Mouse (Mus musculus): Measurements from ENCODE around the gene Susd4.
A peak's percentile ranks its signal among the peaks of the same experiment; 100 is the strongest.

Gene Susd4

DNA sequence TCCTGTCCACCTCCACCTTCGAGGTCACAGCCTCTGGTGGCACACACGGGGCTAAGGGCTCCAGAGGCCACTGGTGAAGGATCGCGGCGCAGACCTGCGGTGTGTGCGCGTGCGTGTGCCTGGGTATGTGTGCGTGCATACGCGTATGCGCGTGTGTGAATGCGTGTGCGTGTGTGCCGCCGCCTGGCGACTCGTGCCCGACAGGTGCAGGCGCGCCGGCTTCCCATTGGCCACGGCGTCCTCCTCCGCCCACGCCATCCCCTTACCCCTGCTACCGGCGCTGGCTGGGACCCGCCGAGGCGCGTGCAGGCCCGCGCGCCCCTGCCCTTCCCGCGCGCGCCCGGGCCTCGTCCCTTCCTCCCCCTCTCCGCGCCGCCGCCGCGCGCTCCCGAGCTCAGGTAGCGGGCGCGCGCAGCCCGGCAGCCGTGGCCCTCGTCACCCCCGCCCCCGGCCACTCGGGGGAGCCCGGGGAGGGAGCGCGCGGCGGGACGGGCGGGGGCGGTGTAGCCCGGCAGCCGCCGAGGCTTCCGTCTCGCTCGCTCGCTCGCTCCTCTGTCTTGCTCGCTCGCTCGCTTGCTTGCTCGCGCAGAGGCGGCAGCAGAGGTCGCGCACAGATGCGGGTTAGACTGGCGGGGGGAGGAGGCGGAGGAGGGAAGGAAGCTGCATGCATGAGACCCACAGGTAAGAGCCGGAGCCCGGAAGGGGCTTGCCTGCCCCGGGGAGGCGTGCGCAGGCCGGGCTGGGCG is at the start of gene Susd4:
Gene Susd4, plus strand, starts transcription at position 145 of the 746 bp plus-strand sequence.
- DNase-seq, result peak; percentile 90

DNA sequence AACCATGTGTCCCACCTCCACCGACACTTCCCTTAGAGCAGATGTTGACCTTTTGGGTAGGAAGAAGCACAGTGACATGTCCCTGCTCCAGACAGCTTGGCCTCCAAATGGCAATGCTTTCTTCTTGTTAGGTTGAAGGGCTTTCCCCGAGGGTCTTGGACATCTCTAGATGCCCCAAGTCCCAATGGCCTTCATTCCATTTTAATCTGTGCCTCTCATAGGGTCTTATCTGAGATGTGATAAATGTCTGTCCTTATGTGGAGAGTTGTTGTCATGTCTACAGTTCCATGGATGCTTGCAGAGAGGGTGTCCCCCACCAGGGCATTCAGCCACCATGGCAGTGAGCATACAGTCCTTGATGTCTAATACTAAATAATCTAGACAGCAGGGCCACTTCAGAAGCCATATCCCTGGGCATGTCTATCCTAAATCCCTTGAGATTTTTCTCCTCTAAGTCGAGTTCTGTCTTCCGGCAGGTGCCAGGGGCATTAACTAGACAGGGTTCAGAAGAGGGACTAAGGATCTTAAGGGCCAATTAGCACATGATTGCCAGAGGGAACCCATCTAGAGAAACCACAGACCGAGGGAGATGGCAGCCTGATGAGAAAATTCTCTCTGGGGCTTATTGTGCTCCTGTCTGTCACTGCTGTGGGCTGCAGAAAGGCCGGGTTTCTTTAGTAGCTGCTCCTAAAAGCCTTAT is 49.3 kb upstream of the Susd4 start:
- no peak for DNase-seq

DNA sequence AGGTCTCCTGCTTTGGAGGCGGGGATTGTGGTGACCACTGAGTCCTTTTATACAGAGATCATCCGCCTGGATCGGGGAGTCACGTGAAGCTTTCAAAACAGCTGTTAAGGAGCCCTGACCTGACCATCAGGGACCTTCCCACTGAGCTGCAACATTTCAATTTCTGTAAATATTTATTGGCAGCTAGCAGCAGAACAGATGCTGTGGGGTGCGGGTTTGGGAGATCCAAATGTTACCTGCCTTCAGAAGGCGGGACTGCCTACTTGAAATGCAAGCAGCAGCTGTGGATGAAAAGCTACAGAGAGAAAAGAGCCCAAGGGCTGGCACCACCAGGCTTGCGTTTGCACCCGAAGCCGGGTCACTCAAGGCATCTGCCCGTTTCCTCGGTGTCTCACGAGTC is 36.1 kb upstream of the Susd4 start:
- no peak for DNase-seq

DNA sequence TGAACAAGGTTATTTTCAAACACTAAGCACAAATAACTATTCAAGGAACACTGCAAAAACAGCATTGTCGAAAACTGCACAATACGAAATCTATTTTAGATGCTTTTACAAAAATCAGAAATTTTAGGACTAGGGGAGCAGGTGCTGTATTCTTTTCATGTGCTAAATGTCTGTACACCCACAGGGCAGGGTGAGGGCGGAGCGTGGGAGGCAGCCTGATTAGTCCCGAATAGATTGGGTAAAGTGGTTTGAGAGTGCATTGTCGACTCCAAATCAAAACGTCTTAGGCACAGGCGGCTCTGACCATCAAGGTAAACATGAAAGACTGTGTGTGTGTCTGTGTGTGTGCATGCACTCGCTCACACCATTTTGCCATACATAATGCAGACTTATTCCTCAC is 34.7 kb upstream of the Susd4 start:
- DNase-seq, result no peak

DNA sequence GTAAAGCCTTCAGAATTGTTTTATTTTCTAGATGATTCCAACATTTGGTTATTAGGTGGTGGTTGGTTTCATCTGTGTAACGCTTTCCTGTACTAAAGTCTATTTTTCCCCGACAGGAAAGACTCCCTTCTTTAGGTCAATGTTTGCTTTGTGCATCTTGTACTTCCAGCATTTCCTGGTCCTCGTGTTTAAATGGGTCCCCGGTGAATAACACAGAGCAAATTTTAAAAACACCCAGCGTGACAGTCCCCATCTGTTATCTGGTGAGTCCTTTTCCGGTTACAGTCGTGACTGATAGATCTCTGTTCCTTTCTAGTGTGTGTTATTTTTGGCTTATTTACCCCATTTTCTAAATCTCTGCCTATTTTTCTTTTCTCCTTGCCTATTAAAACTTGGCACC is 31.0 kb upstream of the Susd4 start:
- no peak for DNase-seq

DNA sequence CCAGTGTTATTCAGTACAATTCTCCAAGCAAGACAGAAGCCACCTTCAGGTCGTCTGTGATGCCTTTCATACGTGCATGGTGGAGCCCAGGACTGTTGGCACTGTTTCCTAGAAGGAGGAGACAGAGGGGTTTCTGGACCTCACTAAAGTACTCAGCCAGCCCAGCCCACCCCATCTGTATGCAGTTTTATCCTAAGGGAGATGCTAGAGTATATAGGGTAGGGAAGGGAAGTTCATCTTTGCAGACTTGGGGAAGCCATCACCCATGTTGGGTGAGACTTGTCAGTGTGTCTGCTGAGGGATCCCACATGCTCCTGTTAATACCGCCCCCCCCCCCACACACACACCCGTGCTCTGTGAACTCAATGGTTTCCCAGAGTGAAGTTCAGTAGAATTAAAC is 27.8 kb upstream of the Susd4 start:
- DNase-seq, result no peak

DNA sequence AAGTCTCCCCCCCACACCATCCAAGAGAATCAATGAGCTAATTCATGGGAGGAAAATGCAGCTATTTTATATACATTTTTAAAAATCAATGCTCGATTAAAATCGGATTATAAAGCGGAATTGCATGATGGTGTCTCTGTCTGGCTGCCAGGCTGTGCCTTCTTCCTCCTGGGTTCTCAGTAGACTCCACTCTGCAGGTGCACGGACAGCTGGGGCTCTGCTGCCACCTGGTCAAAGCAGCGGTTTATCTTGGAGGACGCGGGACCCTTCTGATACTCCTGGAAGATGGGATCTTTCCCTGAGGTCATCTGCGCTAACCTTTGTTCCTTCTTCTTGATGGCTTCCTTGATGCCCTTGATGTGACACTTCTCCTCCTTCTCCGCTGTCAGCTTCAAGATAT is 16.6 kb upstream of the Susd4 start:
- no peak for DNase-seq

DNA sequence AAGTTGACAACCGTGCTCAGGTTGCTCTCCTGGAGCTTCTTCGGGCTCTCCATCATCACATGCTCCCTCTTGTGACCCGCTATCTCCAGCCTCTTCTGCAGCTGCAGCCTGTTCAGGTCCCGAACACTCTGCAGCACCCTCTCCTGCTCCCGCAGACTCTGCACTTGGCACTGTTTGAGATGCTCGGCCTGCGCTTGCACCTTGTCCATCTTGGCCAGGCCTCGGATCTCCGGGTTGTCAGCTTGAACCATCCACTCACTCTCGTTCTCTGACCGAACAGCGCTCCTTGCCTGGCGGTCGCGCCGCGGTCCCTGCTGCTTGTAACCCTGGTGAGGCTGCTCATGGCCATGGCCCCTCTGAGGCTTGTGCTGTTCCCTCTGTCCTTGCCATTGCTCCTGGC is 15.8 kb upstream of the Susd4 start:
- DNase-seq, result no peak

DNA sequence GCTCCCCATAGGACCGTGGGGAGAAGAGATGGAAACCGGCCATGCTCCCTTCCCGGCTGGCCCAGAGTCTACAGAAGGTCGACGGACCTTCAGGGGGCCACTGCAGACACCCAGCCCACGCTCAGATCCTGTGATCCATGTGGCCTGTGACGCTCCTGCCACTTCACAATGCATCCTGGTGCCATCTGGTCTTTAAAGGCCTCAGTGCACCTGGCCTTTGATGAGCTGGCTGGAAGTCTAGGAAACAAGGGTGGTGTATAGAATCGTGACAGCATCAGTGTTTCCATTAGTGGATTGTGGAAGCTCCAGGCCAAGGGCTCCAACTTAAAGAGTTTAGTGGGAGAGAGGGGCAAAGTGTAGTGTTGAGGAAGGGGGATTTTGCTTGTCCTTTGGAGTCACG is 14.6 kb upstream of the Susd4 start, which contains the start of gene Ccdc185:
Gene Ccdc185, minus strand, starts transcription at position 101 of the 400 bp plus-strand sequence.
- DNase-seq, result no peak

DNA sequence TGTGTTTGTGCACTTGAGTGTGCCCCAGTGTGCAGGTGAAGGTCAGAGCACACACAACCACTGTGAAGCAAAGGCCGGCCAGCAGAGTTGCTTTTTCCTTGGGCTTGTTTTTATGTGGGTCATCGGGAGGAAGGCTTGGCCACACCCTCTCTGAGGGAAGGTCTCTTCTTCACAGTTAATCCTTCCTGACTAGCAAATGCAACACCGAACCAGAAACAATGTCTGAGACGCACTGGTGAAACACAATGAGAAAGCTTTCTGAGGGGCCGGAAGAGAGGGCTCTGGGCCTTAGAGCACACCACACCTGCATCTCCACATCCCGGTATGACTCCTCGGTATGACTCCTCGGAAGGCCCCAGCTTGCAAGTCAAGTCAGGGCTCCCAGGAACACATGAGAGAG is 12.4 kb upstream of the Susd4 start:
- DNase-seq, result no peak

DNA sequence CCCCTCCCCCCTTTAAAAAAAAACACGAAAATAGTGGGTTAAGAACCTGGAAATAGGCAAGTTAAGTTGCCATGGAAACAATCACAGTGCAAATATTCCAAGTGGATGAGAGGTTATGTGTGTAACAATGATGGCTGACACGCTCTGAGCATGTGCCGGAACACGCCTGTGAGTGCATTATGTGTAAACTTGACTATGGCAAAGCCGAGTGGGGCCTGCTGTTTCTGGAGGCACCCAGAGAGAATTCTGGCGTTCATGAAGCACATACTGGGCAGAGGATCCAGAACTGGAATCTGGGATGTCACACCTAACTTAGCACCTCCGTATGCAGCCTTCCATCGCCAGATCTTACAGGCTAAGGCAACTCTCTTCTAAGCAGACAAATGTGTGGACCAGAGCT is 10.0 kb upstream of the Susd4 start:
- DNase-seq, result no peak

DNA sequence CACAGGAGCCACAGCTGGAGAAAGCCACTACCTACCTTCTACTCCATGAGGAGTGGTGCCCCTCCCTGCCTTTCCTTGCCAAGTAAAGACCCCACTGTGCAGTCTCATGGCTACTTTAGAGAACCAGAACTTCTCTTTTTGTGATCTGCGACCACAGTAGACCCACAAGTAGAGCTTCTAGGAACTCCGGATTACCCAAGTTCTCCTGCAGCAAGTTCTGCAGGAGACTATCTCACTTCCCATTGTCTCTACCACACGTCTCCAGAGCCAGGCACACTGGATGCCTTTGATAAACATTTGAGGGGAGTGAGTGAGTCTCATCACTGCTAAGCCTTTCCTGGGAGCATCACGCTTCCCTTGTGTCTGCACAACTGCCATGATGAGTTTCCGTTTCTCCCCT is 8.8 kb upstream of the Susd4 start:
- no peak for DNase-seq

DNA sequence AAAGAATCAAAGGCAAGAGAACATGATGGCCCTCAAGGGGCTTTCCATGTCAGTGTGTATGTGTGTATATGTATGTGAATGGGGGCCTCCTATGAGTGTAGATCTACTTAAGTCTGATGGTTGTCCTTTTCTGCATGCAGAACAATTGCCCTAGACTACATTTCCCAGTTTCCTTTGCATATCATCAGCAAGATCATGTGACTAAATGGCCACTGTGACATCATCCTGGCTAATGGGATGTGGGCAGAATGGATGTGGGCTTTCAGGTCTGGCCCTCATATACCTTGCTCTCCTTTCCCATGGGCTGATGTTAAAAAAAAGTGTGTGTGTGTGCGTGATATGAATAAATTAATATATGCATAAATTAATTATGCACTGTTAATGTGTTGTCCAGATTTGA is 4.9 kb upstream of the Susd4 start:
- no peak for DNase-seq

DNA sequence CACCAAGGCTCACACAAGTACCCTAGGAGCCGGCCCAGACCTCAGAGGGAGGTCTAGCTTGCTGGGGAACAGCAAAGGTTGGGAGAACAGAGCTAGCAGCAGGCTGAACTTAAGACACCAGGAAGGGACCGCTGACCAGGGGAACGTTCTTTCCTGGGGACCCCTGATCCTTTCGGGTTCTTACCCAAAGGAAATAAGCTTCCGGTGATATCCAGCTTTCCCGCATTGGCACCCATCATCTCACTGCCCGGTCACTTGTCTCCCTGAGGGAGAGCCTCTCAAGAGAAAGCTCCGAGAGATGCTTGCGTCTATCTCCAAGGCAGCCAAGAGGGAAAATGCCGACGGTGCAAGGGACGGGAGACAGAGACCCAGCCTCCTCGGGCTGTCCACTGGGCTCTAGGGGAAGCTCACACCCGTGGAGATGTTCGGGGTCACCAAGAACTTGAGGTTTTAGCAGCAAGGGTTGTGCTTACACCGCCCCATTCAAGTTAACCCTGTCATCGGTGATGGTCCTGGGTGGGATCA is 407 bp upstream of the Susd4 start:
- no peak for DNase-seq

DNA sequence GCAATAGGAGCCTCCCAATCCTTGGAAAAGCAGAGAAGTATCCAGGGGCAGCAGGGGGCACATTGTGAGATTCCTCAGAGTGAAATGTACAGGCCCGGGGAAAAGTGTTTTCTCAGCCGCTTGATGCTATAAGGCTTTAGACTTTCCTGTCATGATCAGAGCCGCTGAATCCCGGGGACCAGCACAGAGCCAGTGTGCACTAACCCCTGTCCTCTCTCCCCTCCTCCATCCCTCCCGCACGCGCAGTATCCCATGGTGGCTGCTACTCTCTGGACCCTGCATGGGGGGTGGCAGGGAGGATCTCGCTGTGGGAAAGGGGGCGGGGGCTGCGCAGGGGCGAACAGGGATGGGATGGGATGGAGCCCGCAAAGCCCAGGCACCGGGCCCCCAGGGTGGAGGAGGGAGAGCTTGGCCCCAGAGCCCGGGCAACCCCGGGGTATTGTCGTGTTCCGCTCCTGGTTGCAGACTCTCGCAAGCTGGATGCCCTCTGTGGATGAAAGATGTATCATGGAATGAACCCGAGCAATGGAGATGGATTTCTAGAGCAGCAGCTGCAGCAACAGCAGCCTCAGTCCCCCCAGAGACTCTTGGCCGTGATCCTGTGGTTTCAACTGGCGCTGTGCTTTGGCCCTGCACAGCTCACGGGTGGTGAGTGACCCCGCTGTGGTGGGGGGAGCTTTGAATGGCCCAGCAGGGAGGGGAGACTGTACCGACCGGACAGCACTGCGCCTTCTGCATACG is 1.1 kb downstream of the Susd4 start:
- peak; percentile 47 for DNase-seq

DNA sequence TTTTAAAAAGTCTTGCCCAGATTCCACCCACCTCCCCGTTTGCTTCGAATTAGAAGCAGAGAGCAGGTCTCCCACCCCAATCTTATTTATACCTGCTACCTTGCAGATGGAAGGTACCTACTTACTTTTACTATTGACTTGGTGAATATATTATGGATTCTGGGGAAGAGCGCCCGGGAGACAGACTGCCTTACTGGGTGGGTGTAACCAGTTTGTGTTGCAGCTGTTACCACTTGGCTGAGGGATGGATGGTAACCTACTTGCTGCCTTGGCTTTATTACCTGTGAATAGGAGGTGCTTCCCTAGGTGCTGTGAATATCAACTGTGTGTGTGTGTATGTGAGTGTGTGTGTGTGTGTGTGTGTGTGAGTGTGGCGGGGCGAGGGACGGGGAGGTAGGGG is 11.9 kb downstream of the Susd4 start:
- no peak for DNase-seq

DNA sequence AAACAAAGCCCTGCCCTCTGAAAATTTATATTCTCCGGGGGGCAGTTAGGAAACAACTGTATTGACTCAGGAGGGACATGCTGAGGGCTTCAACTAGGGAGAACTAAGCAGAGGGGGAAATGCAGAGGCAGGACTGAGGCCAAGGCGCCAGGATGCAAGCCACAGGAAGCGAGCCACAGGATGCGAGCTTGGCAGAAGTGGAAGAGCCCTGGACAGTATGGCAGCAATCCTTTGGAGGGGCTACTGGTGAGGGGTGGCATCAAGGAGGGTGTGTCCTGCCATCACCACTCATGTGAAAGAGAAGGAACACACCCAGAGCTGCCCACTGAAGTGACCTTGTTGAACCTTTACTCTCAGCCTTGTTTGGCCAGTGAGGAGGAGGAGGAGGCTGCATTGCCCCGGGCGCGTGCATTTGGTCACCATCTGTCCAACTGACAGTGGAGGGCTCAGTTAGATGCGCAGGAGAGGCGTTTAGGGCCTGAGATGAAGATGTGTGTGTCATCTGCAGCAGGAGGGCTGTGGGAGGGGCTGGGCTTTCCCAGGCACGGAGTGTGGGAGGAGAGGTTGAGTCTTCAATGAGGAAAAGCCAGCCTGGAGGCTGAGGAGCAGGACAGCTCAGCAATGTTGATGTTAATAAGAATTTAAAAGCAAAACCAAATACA is 13.2 kb downstream of the Susd4 start:
- peak; percentile 43 for DNase-seq

DNA sequence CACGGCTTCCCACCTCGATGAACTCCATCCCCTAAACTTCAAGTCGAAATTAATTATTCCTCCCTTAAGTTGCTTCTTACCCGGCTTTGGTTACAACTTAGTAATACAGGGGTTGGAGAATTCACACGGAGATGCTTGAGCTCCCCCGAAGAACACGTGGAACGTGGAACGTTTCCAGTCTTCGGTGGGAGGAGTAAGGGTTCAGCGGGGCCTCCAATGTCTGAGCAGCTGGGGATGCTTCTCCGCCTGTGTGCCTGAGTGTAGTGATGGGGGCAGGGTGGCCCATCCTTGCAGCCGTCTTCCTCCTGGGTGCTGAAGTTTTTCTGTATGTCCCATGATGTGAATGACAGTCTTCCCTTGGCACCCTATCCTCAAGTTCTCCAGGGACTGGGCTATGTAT is 14.6 kb downstream of the Susd4 start:
- DNase-seq, result no peak

DNA sequence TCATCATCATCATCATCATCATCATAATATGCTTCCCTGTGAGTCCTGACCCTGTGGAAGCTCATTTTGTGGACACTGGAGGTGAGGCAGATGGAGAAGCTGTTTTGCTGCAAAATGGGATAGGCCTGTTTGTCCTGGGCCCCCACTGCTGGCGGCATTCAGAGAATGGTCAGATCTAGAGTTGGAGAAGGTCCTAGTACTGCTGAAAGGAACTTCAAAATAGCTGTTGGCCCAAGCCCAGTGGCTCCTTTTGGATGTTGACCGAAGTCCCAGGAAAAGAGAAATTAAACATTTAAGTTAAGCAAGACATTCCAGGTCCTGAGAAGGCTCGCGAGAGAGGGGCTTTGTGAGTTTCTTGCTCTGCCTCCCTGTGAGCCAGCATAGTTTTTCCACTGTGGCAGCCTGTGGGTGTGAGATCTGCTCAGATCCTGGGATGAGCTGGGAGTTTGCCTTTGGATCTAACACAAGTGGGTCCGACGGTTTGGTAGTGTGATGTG is 15.4 kb downstream of the Susd4 start:
- no peak for DNase-seq

DNA sequence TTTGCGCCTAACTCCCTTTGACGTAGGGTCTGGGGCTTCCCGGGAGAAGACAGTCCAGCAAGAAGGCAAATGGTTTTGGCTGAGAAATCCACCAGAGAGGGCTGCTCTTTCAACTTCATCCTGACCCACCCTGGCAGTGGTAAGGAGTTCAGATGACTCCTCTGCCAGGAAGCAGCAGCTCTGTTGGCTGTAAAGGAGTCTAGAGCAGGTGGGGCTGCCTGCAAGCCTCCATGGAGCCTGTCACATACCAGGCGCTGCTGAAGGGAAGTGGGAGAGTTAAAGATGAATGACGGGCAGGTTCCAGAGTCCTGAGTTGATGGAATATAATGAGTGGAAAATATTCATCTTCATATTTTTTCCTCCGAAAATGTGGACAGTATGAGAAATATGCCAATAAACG is 20.1 kb downstream of the Susd4 start:
- no peak for DNase-seq

DNA sequence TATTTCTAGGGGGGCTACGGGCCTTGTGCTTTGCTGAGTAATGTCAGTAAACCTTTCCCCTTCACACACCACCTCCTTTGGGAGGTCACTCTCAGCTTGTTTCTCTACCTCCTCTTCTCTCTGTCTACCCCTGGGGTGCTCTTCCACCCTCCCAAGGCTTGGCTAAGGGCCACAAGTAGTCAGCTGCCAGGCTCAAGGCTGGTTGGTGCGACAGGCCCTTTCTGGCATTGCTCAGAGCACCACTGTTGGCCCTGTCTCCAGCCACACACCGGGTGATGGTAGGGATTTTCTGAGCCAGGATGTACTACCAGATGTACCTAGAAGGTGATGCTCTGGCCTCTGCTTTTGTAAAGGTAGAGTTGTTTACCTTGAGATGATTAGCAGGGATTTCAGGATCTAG is 21.1 kb downstream of the Susd4 start:
- no peak for DNase-seq

DNA sequence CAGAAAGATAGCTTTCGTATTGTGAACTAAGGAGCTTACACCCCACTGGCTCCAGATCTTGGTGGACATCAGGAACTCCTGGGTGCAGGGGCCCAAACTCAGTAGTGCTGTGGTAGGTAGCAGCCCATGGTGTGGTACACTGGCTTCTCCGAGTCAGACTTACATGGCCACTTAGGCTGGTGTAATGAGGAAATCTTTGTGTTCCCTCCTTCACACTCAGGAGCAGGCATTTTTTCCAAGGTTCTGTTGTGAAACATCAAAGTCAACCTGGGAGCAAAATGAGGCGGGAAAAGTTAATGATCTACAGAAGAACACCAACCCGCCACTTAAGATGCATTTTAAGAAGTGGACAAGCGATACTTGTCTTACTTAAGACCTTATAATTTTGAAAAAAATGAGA is 21.8 kb downstream of the Susd4 start:
- DNase-seq, result no peak

DNA sequence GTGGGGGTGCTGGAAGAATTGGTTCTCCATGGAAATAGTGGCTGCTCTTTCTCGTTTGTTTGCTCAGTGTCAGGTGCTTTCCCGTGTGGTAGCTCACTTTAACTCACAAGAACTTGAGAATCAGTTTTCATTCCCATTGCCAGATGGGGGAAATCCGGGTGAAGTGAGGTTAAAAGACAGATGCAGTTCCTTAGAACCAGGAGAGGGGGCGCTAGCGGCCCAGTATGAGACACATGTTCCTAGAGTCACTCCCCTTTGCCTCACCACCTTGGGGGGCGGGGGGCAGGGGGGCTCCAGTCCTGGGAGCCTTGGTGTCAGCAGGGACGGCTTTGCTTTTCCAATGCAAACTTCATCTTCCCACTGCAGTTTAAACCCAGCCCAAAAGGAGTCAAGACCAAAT is 23.4 kb downstream of the Susd4 start:
- DNase-seq, result no peak
